ENCODE assay signal across 8 mouse cellular contexts in genomic region chr10:95475923-95476322, GRCm38 (mm10). TPM values are rescaled to one million over a fixed set of nuclear protein-coding genes. Genes with fewer than 3 reads are reported as not detected.
DNase-seq lines count a peak whose midpoint lies in the region; ATAC-seq lines count a peak whose summit lies in the region.

No protein-coding gene starts in this region.

- no peaks in the 10 kb centered on the region for H3K9me3 ChIP-seq in hindbrain, embryonic 10.5 days
- H3K9me3 ChIP-seq in hindbrain, embryonic 12.5 days (replicated peaks): no peaks in the 10 kb centered on the region
- no peaks in the 10 kb centered on the region for H3K9me3 ChIP-seq in intestine, embryonic 16.5 days (ENCODE audit: control insufficient read depth, low read length)
- H3K9me3 ChIP-seq in midbrain, embryonic 16.5 days (replicated peaks; ENCODE audit: control insufficient read depth, low read length, poor library complexity, severe bottlenecking): no peaks in the 10 kb centered on the region

- H3K27ac ChIP-seq in hindbrain, embryonic 10.5 days: no peak overlapping the region
- no peak overlapping the region for H3K27ac ChIP-seq in hindbrain, embryonic 12.5 days
- no peak overlapping the region for H3K27ac ChIP-seq in intestine, embryonic 16.5 days (ENCODE audit: low read length)
- H3K27ac ChIP-seq in midbrain, embryonic 16.5 days (ENCODE audit: low read length): no peak overlapping the region

- no peak overlapping the region for H3K4me2 ChIP-seq in hindbrain, embryonic 12.5 days (replicated peaks)
- no peak overlapping the region for H3K4me2 ChIP-seq in intestine, embryonic 16.5 days (ENCODE audit: low read depth, low read length)
- no peak overlapping the region for H3K4me2 ChIP-seq in midbrain, embryonic 16.5 days (ENCODE audit: low read length)

- no peak for ATAC-seq in hindbrain, embryonic 12.5 days (ENCODE audit: low FRiP score)
- ATAC-seq in intestine, embryonic 16.5 days: peak; percentile 76; the same call in 1 of the 2 replicates
- peak; percentile 88 for ATAC-seq in midbrain, embryonic 16.5 days

- H3K4me3 ChIP-seq in hindbrain, embryonic 10.5 days: no peak overlapping the region
- H3K4me3 ChIP-seq in hindbrain, embryonic 12.5 days: no peak overlapping the region
- no peak overlapping the region for H3K4me3 ChIP-seq in intestine, embryonic 16.5 days (ENCODE audit: low read length)
- H3K4me3 ChIP-seq in midbrain, embryonic 16.5 days (ENCODE audit: low read depth, low read length): no peak overlapping the region

- DNase-seq in hindbrain, embryonic 10.5 days (ENCODE audit: low spot score): peak; percentile 79
- DNase-seq in cerebellum, postnatal 10 days: peak; percentile 94 to 95
- DNase-seq in frontal cortex, postnatal 25 days (ENCODE audit: low spot score in 2 of 2): peak; percentile 63 to 73
- DNase-seq in left cerebral cortex, postnatal 25 days (ENCODE audit: low spot score in 2 of 2): peak; percentile 75 to 86
- DNase-seq in spleen, adult 18-20 months: peak; percentile 55 to 75

- 18% methylated on average over 10 of the region's 10 CpGs for WGBS in hindbrain, embryonic 10.5 days
- WGBS in hindbrain, embryonic 12.5 days: 15% methylated on average over 10 of the region's 10 CpGs
- WGBS in intestine, embryonic 16.5 days: 8% methylated on average over 10 of the region's 10 CpGs
- 12% methylated on average over 10 of the region's 10 CpGs for WGBS in midbrain, embryonic 16.5 days

- H3K27me3 ChIP-seq in hindbrain, embryonic 10.5 days (ENCODE audit: insufficient read depth, poor library complexity, severe bottlenecking): no peaks in the 10 kb centered on the region
- H3K27me3 ChIP-seq in hindbrain, embryonic 12.5 days: no peaks in the 10 kb centered on the region
- no peaks in the 10 kb centered on the region for H3K27me3 ChIP-seq in intestine, embryonic 16.5 days (replicated peaks; ENCODE audit: control insufficient read depth, insufficient read depth, low read length)
- H3K27me3 ChIP-seq in midbrain, embryonic 16.5 days (ENCODE audit: control insufficient read depth, insufficient read depth, low read depth, low read length): no peaks in the 10 kb centered on the region

- peaks cover 2% of the 10 kb centered on the region; the same call in 1 of the 2 replicates for H3K4me1 ChIP-seq in hindbrain, embryonic 10.5 days (replicated peaks)
- H3K4me1 ChIP-seq in hindbrain, embryonic 12.5 days: no peaks in the 10 kb centered on the region
- no peaks in the 10 kb centered on the region for H3K4me1 ChIP-seq in intestine, embryonic 16.5 days (ENCODE audit: control insufficient read depth, insufficient read depth, low read length)
- 0 out of 2 replicates have a peak, but pooled peaks cover 2% of the 10 kb centered on the region for H3K4me1 ChIP-seq in midbrain, embryonic 16.5 days (ENCODE audit: control insufficient read depth, insufficient read depth, low read length)

- no peak overlapping the region for H3K9ac ChIP-seq in hindbrain, embryonic 12.5 days
- no peak overlapping the region for H3K9ac ChIP-seq in intestine, embryonic 16.5 days (ENCODE audit: low read depth, low read length)
- H3K9ac ChIP-seq in midbrain, embryonic 16.5 days (ENCODE audit: low read depth, low read length): no peak overlapping the region

- peaks cover 11% of the 10 kb centered on the region for H3K36me3 ChIP-seq in hindbrain, embryonic 10.5 days
- peaks cover 6% of the 10 kb centered on the region; the same call in 1 of the 2 replicates for H3K36me3 ChIP-seq in hindbrain, embryonic 12.5 days
- H3K36me3 ChIP-seq in intestine, embryonic 16.5 days (ENCODE audit: control insufficient read depth, insufficient read depth, low read length): 0 out of 2 replicates have a peak, but pooled peaks cover 3% of the 10 kb centered on the region
- H3K36me3 ChIP-seq in midbrain, embryonic 16.5 days (ENCODE audit: control insufficient read depth, insufficient read depth, low read length): no peaks in the 10 kb centered on the region; the same call in 1 of the 2 replicates

- intact Hi-C loops in left cerebral cortex, postnatal 25 days (cut with DNase I): loop anchor here (1.0 to 10.0 kb wide), 4 partner anchors 231 to 484 kb away; no protein-coding TSS in a partner anchor

RNA-seq across cellular contexts. Expression of gene Mrpl42, which starts 25.8 kb away (rescaled TPM):
- 360 and 381 TPM in 2 replicates for polyA plus RNA-seq in hindbrain, embryonic 10.5 days (2016; fragmentation: Nextera tagmentation; extraction: Ambion mirVana)
- 246 and 265 TPM in 2 replicates for polyA plus RNA-seq in hindbrain, embryonic 12.5 days (2016; fragmentation: Nextera tagmentation; extraction: Ambion mirVana)
- polyA plus RNA-seq in intestine, embryonic 16.5 days (2015; fragmentation: Nextera tagmentation; extraction: Ambion mirVana): 346 and 385 TPM in 2 replicates
- 10 to 100 TPM; 67.1 to 72.1 TPM for total RNA-seq in left cerebral cortex, postnatal 25 days (2021)
- polyA plus RNA-seq in midbrain, embryonic 16.5 days (2015; fragmentation: Nextera tagmentation; extraction: Ambion mirVana): 237 and 240 TPM in 2 replicates

RNA-seq across cellular contexts. Expression of gene Ube2n, which starts 39.0 kb away (rescaled TPM):
- polyA plus RNA-seq in hindbrain, embryonic 10.5 days (2016; fragmentation: Nextera tagmentation; extraction: Ambion mirVana): 422 and 455 TPM in 2 replicates
- polyA plus RNA-seq in hindbrain, embryonic 12.5 days (2016; fragmentation: Nextera tagmentation; extraction: Ambion mirVana): 367 and 390 TPM in 2 replicates
- polyA plus RNA-seq in intestine, embryonic 16.5 days (2015; fragmentation: Nextera tagmentation; extraction: Ambion mirVana): 251 and 288 TPM in 2 replicates
- 100 to 1,000 TPM; 184 to 202 TPM for total RNA-seq in left cerebral cortex, postnatal 25 days (2021)
- 372 and 373 TPM in 2 replicates for polyA plus RNA-seq in midbrain, embryonic 16.5 days (2015; fragmentation: Nextera tagmentation; extraction: Ambion mirVana)

RNA-seq across cellular contexts. Expression of gene Socs2, which starts 58.9 kb away (rescaled TPM):
- polyA plus RNA-seq in hindbrain, embryonic 10.5 days (2016; fragmentation: Nextera tagmentation; extraction: Ambion mirVana): 32.5 and 40.4 TPM in 2 replicates
- polyA plus RNA-seq in hindbrain, embryonic 12.5 days (2016; fragmentation: Nextera tagmentation; extraction: Ambion mirVana): 82.8 and 85.0 TPM in 2 replicates
- polyA plus RNA-seq in intestine, embryonic 16.5 days (2015; fragmentation: Nextera tagmentation; extraction: Ambion mirVana): 77.5 and 81.3 TPM in 2 replicates
- 10 to 100 TPM; 24.3 to 29.9 TPM for total RNA-seq in left cerebral cortex, postnatal 25 days (2021)
- 122 and 131 TPM in 2 replicates for polyA plus RNA-seq in midbrain, embryonic 16.5 days (2015; fragmentation: Nextera tagmentation; extraction: Ambion mirVana)
